Mouse (Mus musculus) CH12.LX (cell line): ENCODE measurements around the gene Uhrf1bp1l. TPM values are rescaled to one million over a fixed set of nuclear protein-coding genes. Genes with fewer than 3 reads are reported as not detected.

Experiments
- DNase-seq: peaks from one replicate; pipeline ENCODE4 v3.0.0-alpha.2; 2013; ENCODE audit errors: extremely low read depth
- H3K27ac ChIP-seq: 2 replicates; pipeline ENCODE4 v1.5.1; 2012; ENCODE audit warnings: low read depth, mild to moderate bottlenecking, control low read depth, moderate library complexity; ENCODE audit not compliant: insufficient read depth
- H3K27me3 ChIP-seq: replicated peaks from 2 replicates; pipeline ENCODE3; 2012; ENCODE audit warnings: inconsistent platforms
- H3K36me3 ChIP-seq, 2 experiments: replicated peaks in 1 of 2; 2 replicates each; pipeline versions ENCODE3 to v1.6.1; 2012; ENCODE audit warnings: inconsistent platforms in 1 of 2, low read length in 1 of 2, mild to moderate bottlenecking in 1 of 2, mixed read lengths in 1 of 2, moderate library complexity in 1 of 2; ENCODE audit not compliant: control insufficient read depth in 1 of 2, insufficient read depth in 1 of 2
- H3K4me1 ChIP-seq, 2 experiments: 2 replicates each; pipeline ENCODE4 v1.6.1; 2012; ENCODE audit warnings: inconsistent platforms in 1 of 2, moderate library complexity in 1 of 2; ENCODE audit not compliant: insufficient read depth in 2 of 2, control insufficient read depth in 1 of 2
- H3K4me2 ChIP-seq: 2 replicates; pipeline ENCODE4 v1.6.1; 2012; ENCODE audit warnings: low read depth, mild to moderate bottlenecking, control low read depth; ENCODE audit not compliant: poor library complexity, insufficient read depth, severe bottlenecking
- H3K4me3 ChIP-seq, 3 experiments: fragments of 150-350 bp in 1 of 3; sonication (generic) in 1 of 3; replicated peaks in 1 of 3; 2 replicates each; pipeline versions ENCODE3 to v1.5.1; 2011 to 2012; ENCODE audit warnings: low read depth in 2 of 3, low read length in 2 of 3, mild to moderate bottlenecking in 2 of 3, moderate library complexity in 2 of 3, control low read depth in 1 of 3, improper control_type of control experiment in 1 of 3, inconsistent platforms in 1 of 3, mixed read lengths in 1 of 3; ENCODE audit not compliant: poor library complexity in 1 of 3
- H3K79me2 ChIP-seq: replicated peaks from 2 replicates; pipeline ENCODE4 v1.6.1; 2012; ENCODE audit warnings: mild to moderate bottlenecking, moderate library complexity; ENCODE audit not compliant: control insufficient read depth, poor library complexity, insufficient read depth, severe bottlenecking; ENCODE audit errors: extremely low read depth
- H3K9ac ChIP-seq: 2 replicates; pipeline ENCODE4 v1.6.1; 2012; ENCODE audit warnings: low read depth, mild to moderate bottlenecking, control low read depth, moderate library complexity; ENCODE audit not compliant: insufficient read depth
- H3K9me3 ChIP-seq: replicated peaks from 2 replicates; pipeline ENCODE3; 2012; ENCODE audit warnings: low read length, inconsistent platforms, mixed read lengths
- BHLHE40 ChIP-seq: IDR thresholded peaks from 2 replicates; pipeline ENCODE4 v1.6.1; 2011; ENCODE audit warnings: mild to moderate bottlenecking, low read depth, low read length, improper control_type of control experiment
- CTCF ChIP-seq, 2 experiments: IDR thresholded peaks in 1 of 2; conservative IDR thresholded peaks in 1 of 2; 2 replicates each; pipeline ENCODE4 v1.5.1; 2011 to 2012; ENCODE audit warnings: low read depth in 2 of 2, low read length in 2 of 2, improper control_type of control experiment in 1 of 2, inconsistent platforms in 1 of 2, mild to moderate bottlenecking in 1 of 2, moderate library complexity in 1 of 2
- ELF1 ChIP-seq: IDR thresholded peaks from 2 replicates; pipeline ENCODE4 v1.6.1; 2014; ENCODE audit warnings: low read depth, mild to moderate bottlenecking, inconsistent platforms, low read length, improper control_type of control experiment
- ETS1 ChIP-seq: conservative IDR thresholded peaks from 2 replicates; pipeline ENCODE4 v1.6.1; 2012; ENCODE audit warnings: low read depth, mild to moderate bottlenecking, inconsistent platforms, low read length, improper control_type of control experiment, moderate library complexity
- GABPA ChIP-seq: IDR thresholded peaks from 2 replicates; pipeline ENCODE4 v1.6.1; 2012; ENCODE audit warnings: low read depth, low read length, improper control_type of control experiment, inconsistent platforms; ENCODE audit not compliant: insufficient replicate concordance
- HCFC1 ChIP-seq: IDR thresholded peaks from 2 replicates; pipeline ENCODE4 v1.6.1; 2012; ENCODE audit warnings: low read depth, mild to moderate bottlenecking, inconsistent platforms, low read length, improper control_type of control experiment
- IRF4 ChIP-seq: IDR thresholded peaks from 2 replicates; pipeline ENCODE4 v1.6.1; 2014; ENCODE audit warnings: low read depth, mild to moderate bottlenecking, inconsistent platforms, low read length, improper control_type of control experiment
- JUN ChIP-seq: IDR thresholded peaks from 2 replicates; pipeline ENCODE4 v1.6.1; 2011; ENCODE audit warnings: low read depth, mild to moderate bottlenecking, low read length, improper control_type of control experiment, moderate library complexity; ENCODE audit not compliant: insufficient read depth
- JUND ChIP-seq: conservative IDR thresholded peaks from 2 replicates; pipeline ENCODE4 v1.6.1; 2011; ENCODE audit warnings: low read depth, low read length, improper control_type of control experiment
- MAFK ChIP-seq: IDR thresholded peaks from 2 replicates; pipeline ENCODE4 v1.6.1; 2011; ENCODE audit warnings: low read length, improper control_type of control experiment; ENCODE audit not compliant: insufficient replicate concordance
- MAZ ChIP-seq: IDR thresholded peaks from 2 replicates; pipeline ENCODE4 v1.6.1; 2012; ENCODE audit warnings: low read depth, mild to moderate bottlenecking, inconsistent platforms, low read length, improper control_type of control experiment, moderate library complexity
- MEF2A ChIP-seq: IDR thresholded peaks from 2 replicates; pipeline ENCODE4 v1.6.1; 2014; ENCODE audit warnings: low read depth, mild to moderate bottlenecking, inconsistent platforms, low read length, improper control_type of control experiment, borderline replicate concordance
- MYC ChIP-seq: IDR thresholded peaks from 2 replicates; pipeline ENCODE4 v1.6.1; 2011; ENCODE audit warnings: low read depth, mild to moderate bottlenecking, improper control_type of control experiment, low read length
- NELFE ChIP-seq: IDR thresholded peaks from 2 replicates; pipeline ENCODE4 v1.6.1; 2011; ENCODE audit warnings: low read depth, low read length, improper control_type of control experiment
- POLR2AphosphoS2 ChIP-seq: IDR thresholded peaks from 2 replicates; pipeline ENCODE4 v1.6.1; 2011; ENCODE audit warnings: low read depth, low read length, improper control_type of control experiment
- TBP ChIP-seq: conservative IDR thresholded peaks from 2 replicates; pipeline ENCODE4 v1.6.1; 2011; ENCODE audit warnings: low read depth, low read length, improper control_type of control experiment
- UBTF ChIP-seq: IDR thresholded peaks from 2 replicates; pipeline ENCODE4 v1.6.1; 2012; ENCODE audit warnings: low read depth, mild to moderate bottlenecking, inconsistent platforms, low read length, improper control_type of control experiment, moderate library complexity
- ZMIZ1 ChIP-seq: IDR thresholded peaks from 2 replicates; pipeline ENCODE4 v1.6.1; 2012; ENCODE audit warnings: low read depth, mild to moderate bottlenecking, inconsistent platforms, low read length, improper control_type of control experiment
- dilution Hi-C: fragments of 300-500 bp; cut with MboI; formaldehyde crosslinking; loops from 2 replicates; pipeline ENCODE4 v1.14.3; 2020; ENCODE audit warnings: low sequenced_read_pairs; ENCODE audit not compliant: extremely low pct_unique_long_range_greater_than_20kb, extremely low pct_ligation_motif_present
- in situ Hi-C: fragments of 300-500 bp; cut with MboI; formaldehyde crosslinking; loops from 3 replicates; pipeline ENCODE4 v1.14.3; 2019; ENCODE audit warnings: low sequenced_read_pairs, low pct_ligation_motif_present, low pct_unique_long_range_greater_than_20kb, mixed read lengths
- polyA plus RNA-seq: library from polyadenylated mRNA; unstranded; fragments of >175 nt; gene quantifications from 2 replicates; pipeline ENCODE4 v1.2.1, GENCODE M21; 2012; ENCODE audit warnings: low read depth; ENCODE audit not compliant: insufficient read length
- total RNA-seq, 2 experiments: library from RNA; depleted of rRNA; stranded (reverse); fragments of 300-350 nt in 1 of 2; fragments of >200 nt in 1 of 2; gene quantifications; 2 replicates each; pipeline ENCODE4 v1.2.3; 2012 to 2014

The Uhrf1bp1l gene
- total and polyA plus RNA-seq, 3 experiments, result 18.8 to 40.1 (median 27.9) TPM

DNA sequence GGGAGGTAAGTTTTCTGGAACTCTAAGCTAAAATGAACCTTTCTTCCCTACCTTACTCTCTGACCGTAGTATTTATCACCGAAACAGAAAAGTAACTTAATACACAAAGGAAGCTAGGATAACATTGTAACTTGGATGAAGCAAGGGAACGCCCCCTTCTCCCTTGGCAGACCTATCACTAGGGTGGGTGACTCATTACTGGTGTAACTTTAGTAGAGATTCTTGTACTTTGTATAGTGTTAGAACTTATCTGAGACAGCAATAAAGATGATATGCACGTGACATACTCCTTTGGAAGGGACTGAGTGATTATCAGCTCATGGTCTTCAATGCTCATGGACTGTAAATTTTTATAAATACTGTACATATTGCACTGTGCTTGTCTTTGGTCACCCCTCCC is 123.4 kb downstream of the Uhrf1bp1l start:
- H3K27ac ChIP-seq, result no peak overlapping the region
- no peaks in the 10 kb centered on the region for H3K36me3 ChIP-seq
- H3K9me3 ChIP-seq, result peaks cover 2% of the 10 kb centered on the region
- DNase-seq, result no peak
- H3K4me3 ChIP-seq, result no peak overlapping the region
- H3K27me3 ChIP-seq, result no peaks in the 10 kb centered on the region
- no peak overlapping the region for H3K4me2 ChIP-seq
- peaks cover 0 to 4% of the 10 kb centered on the region in 2 experiments; a peak in 2 of 4 replicates for H3K4me1 ChIP-seq
- TF ChIP-seq GABPA (no peak), MEF2A (no peak), JUND (no peak)
- H3K79me2 ChIP-seq, result no peaks in the 10 kb centered on the region
- H3K9ac ChIP-seq, result no peak overlapping the region
- dilution Hi-C loops, result no loop called here
- in situ Hi-C loops, result no loop called here

DNA sequence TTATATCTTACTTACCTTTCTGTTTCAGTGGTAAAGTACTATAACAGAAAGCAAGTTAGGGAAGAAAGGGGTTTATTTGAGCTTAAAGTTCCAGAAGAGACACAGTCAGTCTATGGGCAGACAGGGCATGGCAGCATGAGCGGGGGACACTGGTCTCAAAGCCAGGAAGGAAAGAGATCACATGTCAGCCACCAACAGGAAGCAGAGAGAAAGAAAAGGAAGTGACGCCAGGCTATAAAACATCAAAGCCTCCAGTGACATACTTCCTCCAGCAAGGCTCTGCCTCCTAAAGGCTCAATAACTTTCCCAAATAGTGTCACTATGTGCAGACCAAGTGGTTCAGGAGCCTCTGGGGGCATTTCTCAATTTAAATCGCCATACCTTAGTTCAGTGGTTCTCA is 124.0 kb downstream of the Uhrf1bp1l start:
- H3K79me2 ChIP-seq, result no peaks in the 10 kb centered on the region
- H3K27me3 ChIP-seq, result no peaks in the 10 kb centered on the region
- H3K4me1 ChIP-seq, result peaks cover 0 to 4% of the 10 kb centered on the region in 2 experiments; a peak in 2 of 4 replicates
- DNase-seq, result no peak
- in situ Hi-C loops (no loop called here), dilution Hi-C loops (no loop called here)
- H3K4me3 ChIP-seq, result no peak overlapping the region
- H3K9me3 ChIP-seq, result peaks cover 2% of the 10 kb centered on the region
- H3K36me3 ChIP-seq, result no peaks in the 10 kb centered on the region
- no peak overlapping the region for H3K9ac ChIP-seq
- no peak overlapping the region for H3K4me2 ChIP-seq
- H3K27ac ChIP-seq, result no peak overlapping the region
- no peak for TF ChIP-seq IRF4
- TF ChIP-seq TBP, result no peak
- no peak for TF ChIP-seq JUND
- no peak for TF ChIP-seq ETS1
- TF ChIP-seq MYC, result no peak
- no peak for TF ChIP-seq HCFC1
- no peak for TF ChIP-seq ZMIZ1
- TF ChIP-seq CTCF (conservative IDR thresholded peaks at IDR 0.05 in 1 of 2, IDR thresholded peaks at IDR 0.05 in 1 of 2; ENCODE audit: low read depth in 2 of 2, low read length in 2 of 2), result no peak
- no peak for TF ChIP-seq GABPA
- TF ChIP-seq MAFK, result no peak
- TF ChIP-seq ELF1, result no peak
- no peak for TF ChIP-seq JUN
- TF ChIP-seq MEF2A, result no peak
- no peak for TF ChIP-seq MAZ
- TF ChIP-seq UBTF, result no peak
- TF ChIP-seq POLR2AphosphoS2, result no peak
- TF ChIP-seq NELFE, result no peak
- TF ChIP-seq BHLHE40, result no peak

Other genes with a start within 250 kb of the Uhrf1bp1l start
- gene Nr1h4, start 211.4 kb upstream of the Uhrf1bp1l start, total RNA-seq (2012; rRNA removed), result not detected in 2 replicates
- not detected in 2 replicates for gene Nr1h4, start 211.4 kb upstream of the Uhrf1bp1l start, total RNA-seq (2014; rRNA removed)
- gene Nr1h4, start 211.4 kb upstream of the Uhrf1bp1l start, polyA plus RNA-seq, result not detected in 2 replicates
- gene Slc17a8, start 123.7 kb upstream of the Uhrf1bp1l start, total RNA-seq (2012; rRNA removed), result not detected in 2 replicates
- gene Slc17a8, start 123.7 kb upstream of the Uhrf1bp1l start, total RNA-seq (2014; rRNA removed), result not detected in 2 replicates
- not detected in 2 replicates for gene Slc17a8, start 123.7 kb upstream of the Uhrf1bp1l start, polyA plus RNA-seq
- gene Scyl2, start 58.7 kb upstream of the Uhrf1bp1l start, total RNA-seq (2012; rRNA removed), result 14.1 and 15.1 TPM in 2 replicates
- 17.4 and 19.5 TPM in 2 replicates for gene Scyl2, start 58.7 kb upstream of the Uhrf1bp1l start, total RNA-seq (2014; rRNA removed)
- gene Scyl2, start 58.7 kb upstream of the Uhrf1bp1l start, polyA plus RNA-seq, result 15.5 and 17.2 TPM in 2 replicates
- 11.7 and 14.6 TPM in 2 replicates for gene Actr6, start 12.7 kb upstream of the Uhrf1bp1l start, total RNA-seq (2012; rRNA removed)
- gene Actr6, start 12.7 kb upstream of the Uhrf1bp1l start, total RNA-seq (2014; rRNA removed), result 48.4 and 50.5 TPM in 2 replicates
- gene Actr6, start 12.7 kb upstream of the Uhrf1bp1l start, polyA plus RNA-seq, result 18.0 and 21.4 TPM in 2 replicates
- gene Anks1b, start 128.5 kb downstream of the Uhrf1bp1l start, total RNA-seq (2012; rRNA removed), result 0.17 TPM in 1 of 2 replicates, not detected in the other
- not detected in 2 replicates for gene Anks1b, start 128.5 kb downstream of the Uhrf1bp1l start, total RNA-seq (2014; rRNA removed)
- gene Anks1b, start 128.5 kb downstream of the Uhrf1bp1l start, polyA plus RNA-seq, result not detected in 2 replicates